Mouse (Mus musculus): Measurements from ENCODE around the gene Lemd1.
"Not testable (repeated sequence)": the region's sequence is repeated elsewhere in the genome, so short reads cannot be mapped to it uniquely, and the experiment has no call there.

The Lemd1 gene

DNA sequence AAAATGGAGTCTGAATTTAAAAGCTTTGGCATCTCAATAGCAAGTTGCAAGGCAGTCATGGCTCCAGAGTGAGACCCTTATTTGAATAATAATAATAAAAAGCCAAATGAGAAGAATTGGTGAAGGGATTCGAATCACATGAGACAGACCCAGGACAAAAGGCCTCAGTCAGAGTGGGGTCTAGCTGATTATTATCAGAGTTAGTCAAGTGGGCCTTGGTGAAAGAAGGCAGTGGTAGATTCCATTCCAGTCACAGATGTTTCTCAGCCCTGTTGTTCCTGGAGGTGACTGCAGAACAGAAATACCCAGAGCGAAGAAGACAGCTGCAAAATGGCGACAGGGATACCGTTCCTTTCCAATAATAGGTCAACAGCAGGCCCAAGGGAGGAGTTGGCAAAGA is 72.4 kb downstream of the Lemd1 start:
- no peak for DNase-seq

- DNase-seq = no peak
These were observed 73.3 kb downstream of the Lemd1 start for GRCm38 (mm10) chr1:132264577-132264976.

GRCm38 (mm10) chr1:132265211-132265859 is 74.1 kb downstream of the Lemd1 start:
- no peak for DNase-seq

GRCm38 (mm10) chr1:132265936-132266335 is 74.7 kb downstream of the Lemd1 start:
- no peak for DNase-seq

GRCm38 (mm10) chr1:132266791-132267557 is 75.7 kb downstream of the Lemd1 start:
- DNase-seq = no peak

GRCm38 (mm10) chr1:132267959-132268358 is 76.7 kb downstream of the Lemd1 start:
- no peak for DNase-seq

DNA sequence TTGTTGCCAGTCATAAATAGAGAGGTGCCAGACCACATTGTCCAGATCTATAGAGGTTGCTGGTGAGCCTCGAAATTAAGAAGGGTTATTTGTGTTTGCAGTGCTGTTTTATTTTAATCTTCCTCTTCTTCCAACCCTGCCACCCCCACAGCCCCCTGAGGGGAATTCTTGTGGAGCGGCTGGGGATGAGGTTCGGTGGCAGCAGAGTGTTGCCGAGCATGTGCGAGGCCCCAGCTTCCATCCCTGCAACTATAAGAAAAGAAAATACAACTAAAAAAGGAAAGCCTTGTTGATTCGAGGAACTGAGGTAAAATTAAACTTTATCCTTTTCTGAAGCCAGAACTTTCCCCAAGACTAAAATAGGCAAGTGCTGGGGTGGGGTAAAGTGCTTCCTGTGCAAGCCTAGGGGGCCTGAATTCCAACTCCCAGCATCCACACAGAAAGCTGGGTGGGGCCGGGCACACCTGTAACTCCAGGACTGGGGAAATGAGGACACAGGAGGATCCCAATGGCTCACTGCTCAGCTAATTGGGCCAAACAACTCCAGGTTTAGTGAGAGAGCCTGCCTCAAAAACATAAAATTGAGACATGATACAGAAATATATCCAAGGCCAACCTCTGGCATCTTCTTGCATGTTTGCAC is 77.3 kb downstream of the Lemd1 start:
- DNase-seq = no peak

DNA sequence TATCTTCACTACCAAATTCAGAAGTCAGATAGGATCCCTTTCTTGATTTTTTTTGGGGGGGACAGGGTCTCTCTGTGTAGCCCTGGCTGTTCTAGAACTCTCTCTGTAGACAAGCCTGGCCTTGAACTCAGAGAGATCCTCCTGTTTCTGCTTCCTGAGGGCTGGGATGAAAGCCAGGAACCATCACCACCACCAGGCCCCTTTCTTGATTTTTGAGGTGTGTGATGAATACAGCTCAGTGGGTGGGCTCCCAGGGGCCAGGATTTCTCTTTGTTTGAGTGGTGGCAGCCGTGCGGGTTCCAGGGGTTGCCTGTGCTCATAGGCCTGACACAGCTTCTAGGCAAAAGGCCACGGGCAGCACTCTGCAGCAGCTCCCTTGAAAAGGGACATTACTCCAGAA is 80.0 kb downstream of the Lemd1 start:
- no peak for DNase-seq

- DNase-seq = no peak
These were observed 85.5 kb downstream of the Lemd1 start for GRCm38 (mm10) chr1:132276694-132277093.

DNA sequence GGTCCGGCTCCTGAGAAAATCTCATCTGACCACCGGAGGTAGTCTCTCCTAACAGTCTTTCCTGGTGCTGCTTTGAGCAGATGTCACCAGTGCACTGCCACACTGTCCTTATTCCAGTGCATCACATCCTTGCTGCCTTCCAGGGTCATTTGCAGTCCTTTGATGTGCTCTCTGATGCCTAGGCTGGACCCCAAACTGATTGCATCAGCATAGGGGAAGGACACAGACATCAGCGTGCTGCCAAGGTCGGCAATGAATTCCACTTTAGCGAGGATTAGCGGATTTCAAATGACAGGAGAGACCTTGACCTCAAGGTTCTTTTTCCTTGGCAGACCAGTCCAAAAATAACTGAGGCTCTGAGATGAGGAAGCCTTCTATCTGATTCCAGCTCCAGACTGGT is 85.9 kb downstream of the Lemd1 start:
- DNase-seq = no peak

DNA sequence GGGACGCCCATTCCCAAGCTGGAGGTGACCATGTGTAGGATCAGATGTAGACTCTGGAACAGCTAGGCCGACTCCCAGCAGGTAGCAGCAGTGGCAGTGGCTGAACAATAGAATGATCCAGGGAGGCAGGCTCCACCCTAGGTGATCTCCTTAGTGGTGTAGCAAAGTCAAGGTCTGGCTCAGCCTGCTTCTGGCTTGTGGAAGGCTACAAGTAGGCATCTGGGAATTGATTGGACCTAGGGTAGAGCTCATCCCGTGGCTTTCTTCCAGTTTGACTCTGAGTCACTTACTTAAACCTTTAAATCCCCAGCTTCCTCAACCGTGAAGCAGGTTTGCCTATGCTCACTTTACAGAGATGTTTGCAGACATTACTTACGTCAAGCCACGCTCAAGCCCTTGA is 89.4 kb downstream of the Lemd1 start:
- not testable (repeated sequence) for DNase-seq

GRCm38 (mm10) chr1:132281523-132282176 is 90.4 kb downstream of the Lemd1 start:
- no peak for DNase-seq

DNA sequence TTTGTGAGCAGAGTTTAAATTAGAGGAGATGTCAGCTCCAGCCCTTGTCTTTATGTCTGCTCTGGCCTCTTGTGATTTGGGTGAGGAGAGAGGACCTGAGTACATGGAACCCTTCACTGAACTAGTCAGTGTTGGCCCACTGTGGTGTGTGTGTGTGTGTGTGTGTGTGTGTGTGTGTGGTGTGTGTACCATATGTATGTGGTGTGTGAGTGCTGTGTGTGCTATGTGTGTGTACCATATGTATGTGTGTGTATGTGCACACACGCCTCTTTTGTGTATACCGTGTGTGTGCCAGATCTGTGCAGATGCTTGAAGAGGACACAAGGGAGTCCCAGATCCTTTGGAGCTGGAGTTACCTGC is 90.9 kb downstream of the Lemd1 start:
- no peak for DNase-seq

DNA sequence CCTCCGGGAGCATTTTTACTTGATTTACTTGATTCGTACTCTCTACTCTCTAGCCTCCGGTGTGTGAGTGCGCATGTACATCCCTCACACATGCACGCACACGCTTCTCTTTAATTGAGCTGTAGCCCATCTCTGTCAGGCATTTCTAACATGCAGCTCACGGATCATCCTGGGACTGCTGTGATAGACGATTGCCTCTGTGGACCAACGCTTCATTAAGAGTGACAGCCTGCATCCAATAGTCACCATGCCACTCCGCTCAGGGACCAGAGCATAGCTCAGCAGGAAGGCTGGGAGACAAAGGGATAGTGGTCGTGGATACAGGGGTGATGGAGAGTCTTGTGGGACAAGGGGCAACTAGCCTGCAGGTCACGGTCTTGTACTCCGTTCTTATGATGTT is 91.8 kb downstream of the Lemd1 start:
- no peak for DNase-seq

DNA sequence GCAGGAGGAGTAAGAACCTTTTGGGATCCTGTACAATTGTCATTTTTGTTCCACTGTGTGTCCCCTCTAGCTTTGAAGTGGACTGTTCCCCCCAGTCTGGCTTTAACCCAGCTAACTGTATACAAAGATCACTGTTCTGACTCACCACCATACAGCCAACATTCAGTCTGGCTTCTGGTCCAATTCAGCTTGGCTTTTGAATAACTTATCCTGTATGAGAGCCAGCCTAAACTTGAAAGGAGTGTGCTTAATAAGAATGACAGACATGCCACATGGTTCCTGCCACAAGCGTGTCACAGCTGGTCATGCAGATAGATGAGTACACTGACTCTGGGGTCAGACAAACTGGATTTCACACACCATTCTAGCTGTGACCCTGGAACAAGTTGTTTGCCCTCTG is 95.5 kb downstream of the Lemd1 start:
- DNase-seq = no peak

DNA sequence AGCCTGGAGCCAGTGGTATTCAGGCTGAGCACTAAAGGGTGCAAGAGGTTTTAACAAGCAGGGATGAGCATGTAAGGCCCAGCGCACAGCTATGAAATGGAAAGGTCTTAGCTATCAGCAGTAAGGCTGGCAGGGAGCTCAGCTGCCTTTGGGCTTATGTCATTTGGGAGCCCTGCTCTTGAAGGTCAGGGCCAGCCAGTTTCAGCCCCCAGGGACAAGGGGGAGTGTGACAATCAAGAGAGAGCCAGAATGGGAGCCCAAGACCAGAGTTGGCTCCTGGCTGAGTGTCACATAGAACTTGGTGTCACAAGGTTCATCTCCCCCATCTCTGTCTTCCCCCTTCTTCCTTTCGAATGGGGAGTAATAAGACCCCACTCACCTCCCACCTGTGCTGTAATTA is 96.2 kb downstream of the Lemd1 start:
- no peak for DNase-seq

DNA sequence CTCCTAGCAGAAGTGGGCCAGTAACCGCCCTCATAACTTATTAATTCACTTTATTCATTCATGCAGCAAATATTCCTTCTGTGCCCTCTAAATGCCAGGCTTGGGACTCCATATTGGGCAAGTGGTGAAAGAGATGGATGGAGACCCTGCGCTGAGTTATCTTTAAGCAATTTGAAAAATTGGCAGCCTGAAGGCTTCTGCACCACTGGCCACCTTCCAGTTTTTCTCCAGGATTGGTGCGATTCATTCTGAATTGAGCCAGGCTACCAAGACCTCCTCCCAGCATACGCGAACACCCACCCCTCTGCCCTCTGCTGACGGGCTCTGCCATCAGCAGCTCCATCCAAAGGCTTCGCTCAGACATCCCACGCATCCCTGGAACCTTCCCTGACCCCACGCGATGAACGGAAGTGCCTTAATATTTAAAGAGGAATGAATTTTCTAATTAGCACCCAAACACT is 96.8 kb downstream of the Lemd1 start:
- DNase-seq = no peak

DNA sequence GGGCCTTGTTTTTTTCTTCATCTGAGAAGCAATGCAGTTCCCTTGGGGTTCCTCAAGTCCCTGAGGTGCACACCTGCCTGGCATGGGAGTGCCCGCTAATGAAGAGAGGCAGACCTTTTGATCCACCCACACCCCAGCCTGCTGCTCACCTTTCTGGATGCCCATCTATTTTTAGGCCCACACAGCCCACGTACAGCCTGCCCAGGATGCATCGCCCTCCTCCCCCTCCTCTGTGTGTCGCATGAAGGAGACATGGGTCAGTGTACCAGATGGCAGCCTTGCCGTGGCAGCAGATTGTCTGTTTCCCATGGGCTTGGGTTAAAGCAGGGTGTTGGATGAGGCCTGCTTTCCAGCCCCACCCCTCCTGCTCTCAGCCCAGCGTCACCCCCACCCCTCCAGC is 98.7 kb downstream of the Lemd1 start:
- no peak for DNase-seq

DNA sequence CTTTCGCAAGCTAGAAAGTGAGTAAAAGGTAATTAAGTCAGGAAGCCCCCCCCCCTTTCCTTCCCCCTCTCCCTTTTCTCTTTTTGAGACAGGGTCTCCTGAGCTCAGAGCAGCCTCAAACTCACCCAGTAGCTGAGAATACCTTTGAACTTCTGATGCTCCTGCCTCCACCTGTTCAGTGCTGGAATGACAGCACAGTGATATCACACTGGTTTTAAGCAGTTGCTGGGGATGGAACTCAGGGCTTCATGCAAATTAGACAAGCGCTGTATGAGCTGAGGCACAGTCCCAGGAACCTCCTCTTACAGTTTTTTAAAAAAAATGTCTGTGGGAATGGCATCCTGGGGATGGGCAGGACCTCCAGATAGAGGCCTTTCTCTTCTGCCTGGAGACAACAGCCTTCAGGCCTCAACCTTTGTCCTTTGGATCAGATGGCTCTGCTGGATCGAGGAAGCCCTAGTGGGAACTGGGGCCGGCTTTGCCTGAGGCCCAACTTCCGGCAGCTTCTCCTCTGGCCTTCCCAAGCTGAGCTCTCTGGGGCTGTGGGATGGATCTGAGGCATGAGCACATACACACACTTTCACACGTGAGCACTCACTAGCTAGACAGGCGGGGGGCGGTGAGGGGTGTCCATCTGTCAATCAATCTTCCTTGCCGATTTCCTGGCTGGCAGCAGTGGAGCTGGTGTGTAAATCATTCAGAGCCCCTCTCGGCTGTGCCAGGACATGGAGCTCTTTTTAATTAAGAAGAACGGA is 99.9 kb downstream of the Lemd1 start:
- no peak for DNase-seq

DNA sequence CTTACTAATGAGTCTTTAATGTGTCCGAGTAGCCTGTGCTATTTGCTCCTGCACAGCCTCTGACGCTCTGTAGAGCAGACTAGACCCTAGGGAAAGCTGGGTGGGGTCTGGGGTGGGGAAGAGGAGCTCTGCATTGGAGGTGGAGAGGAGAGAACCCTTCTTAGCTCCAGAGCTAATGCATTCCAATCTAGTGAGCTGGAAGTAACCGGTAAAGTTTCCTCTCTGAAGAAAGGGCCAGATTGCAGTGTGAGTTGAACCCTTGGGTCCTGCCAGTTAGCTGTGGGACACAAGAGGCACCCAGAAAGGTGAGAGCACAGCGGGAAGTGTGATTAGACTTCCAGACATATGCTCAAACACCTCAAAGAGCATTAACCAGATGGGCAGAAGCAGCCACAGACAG is 100.5 kb downstream of the Lemd1 start:
- no peak for DNase-seq

- no peak for DNase-seq
These were observed 101.3 kb downstream of the Lemd1 start for GRCm38 (mm10) chr1:132292318-132293129.

DNA sequence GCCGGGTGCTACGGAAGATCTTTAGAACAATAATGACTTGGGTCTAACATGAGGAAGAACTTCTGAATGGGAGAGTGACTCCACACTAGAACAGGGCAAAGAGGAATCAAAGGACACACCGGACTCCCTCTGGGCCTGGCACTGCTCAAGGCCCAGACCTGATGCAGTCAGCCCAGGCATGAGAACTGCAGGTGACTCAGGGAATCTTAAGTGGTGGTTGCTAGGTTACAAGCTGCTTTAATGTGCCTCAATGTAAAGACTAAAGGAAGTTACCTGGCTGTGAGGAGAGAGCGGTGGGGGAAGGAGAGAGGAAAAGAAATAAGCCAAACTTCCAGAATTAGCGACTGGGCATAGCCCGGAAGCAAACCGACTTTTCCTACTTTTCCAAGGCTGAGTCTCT is 104.3 kb downstream of the Lemd1 start:
- DNase-seq = no peak
